In the genomic region with DNA sequence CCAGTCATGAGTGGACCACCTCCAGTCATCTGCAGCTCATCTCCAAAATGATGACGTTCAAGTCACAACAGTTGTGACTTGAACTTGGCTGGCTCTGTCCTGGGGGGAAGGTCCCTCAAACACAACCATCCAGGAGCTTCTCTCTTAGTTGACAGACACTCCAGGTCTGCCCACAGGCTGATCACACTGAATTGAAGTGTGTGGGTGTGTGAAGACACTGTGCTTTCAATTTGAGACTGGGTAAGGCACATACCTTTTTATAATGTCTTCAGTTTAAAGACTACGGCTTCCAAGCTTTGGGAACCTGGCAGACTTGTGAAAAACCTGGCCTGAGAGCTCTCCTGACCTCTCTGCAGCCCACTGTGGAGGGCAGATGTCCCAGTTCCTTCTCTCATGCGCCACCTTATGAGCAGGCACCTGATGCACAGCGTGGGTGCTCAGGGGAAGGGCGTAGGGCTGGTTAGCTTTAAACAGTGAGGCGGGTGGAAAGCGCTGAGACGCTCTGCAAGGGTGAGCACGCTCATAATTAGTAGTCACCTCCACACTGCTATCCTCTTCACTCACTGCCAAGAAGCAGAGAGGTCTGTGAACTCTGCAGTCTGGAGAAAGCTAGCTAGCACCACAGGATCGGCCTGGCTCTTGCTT, we compare ENCODE assay signal across 15 mouse cellular contexts.
"Had no signal": no experiment of that assay in that cellular context is flagged by ENCODE, and none has a peak within 500 bp of the region (broad histone marks: within the 10 kb centered on the region; RNA-seq: fewer than 3 reads in every experiment).

No protein-coding gene starts in this region.

- H3K4me1 ChIP-seq: limb, embryonic 13.5 days; stomach, embryonic 15.5 days had no signal

- H3K27ac ChIP-seq: limb, embryonic 13.5 days; liver, embryonic 14.5 days; neural tube, embryonic 12.5 days; stomach, embryonic 15.5 days had no signal

- DNase-seq: kidney, adult 8-10 months; kidney, postnatal 10 days; layer of hippocampus, adult 9-11 months; layer of hippocampus, postnatal 36 days; left cerebral cortex, postnatal 4 days; lung, adult 2 months; lung, postnatal 36 days; midbrain, embryonic 14.5 days; thymus, adult 2 months; thymus, postnatal 25 days had no signal

- H3K4me3 ChIP-seq: limb, embryonic 13.5 days; neural tube, embryonic 12.5 days; stomach, embryonic 15.5 days had no signal

- H3K4me2 ChIP-seq: limb, embryonic 13.5 days; neural tube, embryonic 12.5 days; stomach, embryonic 15.5 days had no signal

- H3K27me3 ChIP-seq: limb, embryonic 13.5 days; neural tube, embryonic 12.5 days; stomach, embryonic 15.5 days had no signal

- H3K9me3 ChIP-seq: limb, embryonic 13.5 days; neural tube, embryonic 12.5 days; stomach, embryonic 15.5 days had no signal

- ATAC-seq: lung, postnatal 0 days had no signal

- H3K9ac ChIP-seq: limb, embryonic 13.5 days; liver, embryonic 14.5 days; neural tube, embryonic 12.5 days; stomach, embryonic 15.5 days had no signal
